Mouse (Mus musculus): Measurements from ENCODE around the gene Ankrd28.

DNA sequence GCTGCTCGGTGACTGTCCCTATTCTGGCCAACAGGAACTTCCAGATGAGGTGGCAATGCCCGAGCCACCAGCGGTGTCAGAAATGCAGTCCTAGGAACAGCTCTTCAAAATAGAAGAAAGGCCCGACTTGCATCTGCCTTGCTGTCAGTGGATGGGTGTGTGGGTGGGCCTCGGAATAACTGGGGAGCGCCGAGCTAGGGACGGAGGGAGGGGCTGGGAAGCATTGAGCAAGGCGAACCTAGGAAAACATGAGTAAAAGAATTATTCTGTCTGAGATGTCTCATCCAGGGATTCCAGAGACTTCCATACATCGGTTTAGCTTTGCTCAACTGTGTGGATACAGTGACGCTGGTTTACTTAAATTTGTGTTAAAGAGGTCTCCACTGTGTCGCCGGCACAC, 162.1 kb downstream of the Ankrd28 start:
- TF ChIP-seq CTCF (IDR thresholded peaks at IDR 0.05; ENCODE audit: low read depth), result no peak
- TF ChIP-seq EP300 (IDR thresholded peaks at IDR 0.05; ENCODE audit: low read depth), result no peak

All from liver, postnatal 0 days (tissue).